Mouse (Mus musculus) embryo, embryonic 10.5 days (tissue): Measurements from ENCODE around the gene Neurod2.
A peak's percentile ranks its signal among the peaks of the same experiment; 100 is the strongest.

ENCODE experiments used
- DNase-seq: peaks from one replicate; pipeline ENCODE4 v3.0.0-alpha.2; 2015; ENCODE audit warnings: low spot score

Gene Neurod2

GRCm38 (mm10) chr11:98354445-98354844 lies 25.0 kb upstream of the Neurod2 start:
- no peak for DNase-seq

DNA sequence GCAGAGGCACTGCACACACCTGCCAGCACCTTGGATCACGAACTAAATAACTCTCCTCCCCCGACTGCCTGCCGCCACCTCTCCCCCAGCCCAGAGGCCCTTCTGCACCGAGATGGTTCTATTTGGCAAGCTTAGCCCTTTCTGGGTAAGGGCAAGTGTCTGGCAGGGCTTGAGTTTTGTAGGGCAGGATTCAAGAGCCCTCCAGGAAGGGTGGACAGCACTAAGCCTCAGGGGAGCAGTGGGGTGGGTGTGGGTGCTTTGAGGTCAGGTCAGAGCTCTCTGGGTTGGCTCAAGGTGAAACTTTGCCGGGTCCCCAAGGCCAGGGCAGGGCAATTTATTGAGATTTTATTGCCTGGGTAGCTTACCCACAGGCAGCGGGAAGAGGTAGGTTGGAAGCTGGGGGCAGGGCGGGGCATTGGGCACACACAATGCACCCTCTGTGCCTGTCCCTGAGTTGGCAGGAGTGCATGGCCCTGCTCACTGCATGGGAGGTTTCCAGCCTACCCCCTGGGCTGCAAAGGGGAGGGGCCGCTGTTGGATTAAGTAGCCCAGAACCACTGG lies 24.3 kb upstream of the Neurod2 start:
- DNase-seq: no peak

DNA sequence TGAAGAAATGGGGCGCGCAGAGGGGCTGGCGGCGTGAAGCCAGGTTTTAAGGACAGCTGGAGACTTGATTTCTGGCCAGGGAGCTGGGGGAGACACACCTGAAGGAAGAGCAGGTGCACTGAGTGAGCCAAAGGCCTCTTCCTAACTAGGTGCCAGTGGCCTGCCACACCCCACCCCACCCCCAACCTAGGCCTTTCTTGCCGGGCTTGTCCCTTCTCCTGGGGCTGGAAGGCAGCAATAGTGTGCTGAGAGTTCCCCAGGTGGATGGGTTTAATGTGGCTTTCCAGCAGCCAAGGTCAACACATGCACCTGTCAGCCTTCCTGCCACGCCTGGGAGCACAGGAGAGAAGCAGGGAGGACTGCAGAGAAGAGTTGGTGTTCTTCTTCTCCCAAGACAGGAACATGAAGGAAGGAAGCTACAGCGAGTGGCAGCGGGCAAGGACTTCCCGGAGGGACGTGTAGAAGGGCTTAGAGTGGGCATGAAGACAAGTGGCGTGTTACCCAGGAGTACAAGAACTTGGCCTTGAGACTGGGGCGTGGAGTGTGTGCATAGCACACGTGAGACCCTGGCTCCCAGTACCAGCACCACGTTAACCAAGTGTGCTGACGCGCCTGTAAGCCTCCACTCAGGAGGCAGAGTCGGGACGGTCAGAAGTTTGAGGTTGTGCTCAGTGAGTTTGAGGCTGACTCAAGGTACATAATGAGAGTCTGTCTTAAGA lies 23.0 kb upstream of the Neurod2 start:
- no peak for DNase-seq

- no peak for DNase-seq
Observed at GRCm38 (mm10) chr11:98349308-98349707, 19.9 kb upstream of the Neurod2 start.

DNA sequence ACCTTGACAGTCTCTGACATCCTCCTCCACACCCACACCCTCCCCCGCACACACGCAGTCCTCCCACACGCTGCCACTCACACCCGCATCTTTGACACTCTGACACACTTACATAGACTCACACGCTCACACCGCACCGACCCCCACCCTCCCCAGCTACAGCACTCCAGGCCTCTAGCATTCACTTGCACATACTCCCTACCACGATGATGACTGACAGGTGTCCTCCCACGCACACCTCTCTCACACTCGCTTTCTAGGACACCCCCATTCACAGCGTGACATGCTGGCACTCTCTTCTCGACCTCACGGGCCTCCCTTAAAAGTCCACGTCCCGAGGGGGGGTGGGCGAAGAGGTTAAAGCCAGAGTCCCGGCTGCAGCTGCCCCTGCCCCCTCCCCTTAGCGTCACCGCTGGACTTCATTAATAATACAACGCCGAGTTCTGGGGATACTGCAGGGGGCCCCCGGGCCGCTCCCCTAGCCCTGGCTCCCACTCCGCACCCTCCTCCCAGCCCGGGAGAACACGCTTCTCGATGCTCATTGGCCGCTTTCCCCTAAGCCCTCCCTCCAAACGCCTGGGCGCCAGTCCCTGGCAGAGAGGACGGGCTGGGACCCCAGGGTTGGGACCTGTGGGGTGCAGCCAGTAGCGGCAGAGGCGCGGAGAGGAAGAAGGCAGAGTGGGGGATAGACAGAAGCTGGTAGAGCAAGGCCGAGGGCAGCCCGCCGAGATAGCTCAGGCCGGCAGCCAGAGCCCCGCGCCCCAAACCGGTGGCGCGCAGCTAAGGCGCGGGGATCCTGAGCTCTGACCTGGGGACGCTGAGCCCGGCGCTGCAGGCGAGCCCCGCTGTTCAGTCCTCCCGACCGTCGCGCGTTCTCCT lies 18.9 kb upstream of the Neurod2 start, which contains the start of gene Ppp1r1b:
TSS of gene Ppp1r1b (plus strand) at position 322 of the 879 bp plus-strand sequence.
- no peak for DNase-seq

DNA sequence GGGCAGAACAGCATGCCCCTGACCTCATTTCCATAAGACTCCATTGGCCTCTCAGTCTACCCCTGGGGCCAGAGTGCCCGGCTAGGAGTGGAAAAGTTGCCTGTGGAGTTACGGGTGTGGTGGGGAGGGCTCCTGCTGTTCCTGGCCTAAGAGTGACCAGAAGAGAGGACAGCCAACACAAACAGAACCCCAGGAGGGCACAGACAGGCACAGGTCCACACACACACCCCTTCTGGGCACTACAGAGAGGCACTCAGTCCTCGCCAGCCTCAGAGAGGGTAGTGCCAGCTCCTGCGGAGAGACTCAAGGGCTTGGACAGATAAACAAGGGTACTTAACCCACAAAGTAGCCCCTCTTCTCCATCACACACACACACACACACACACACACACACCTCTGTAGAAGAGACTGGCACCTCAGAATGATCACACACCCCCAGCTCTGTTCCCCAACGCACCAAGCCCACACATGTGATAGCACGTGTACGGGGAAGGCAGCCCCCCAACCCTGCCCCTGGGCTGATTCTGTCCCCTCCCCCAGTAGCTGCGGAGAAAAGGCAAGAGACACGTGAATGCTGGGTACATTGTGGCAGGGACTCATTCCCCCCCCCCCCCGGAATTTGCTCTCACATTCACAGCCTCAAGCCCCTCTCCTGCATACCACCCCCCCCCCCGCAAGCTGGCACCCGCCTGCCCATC lies 18.1 kb upstream of the Neurod2 start:
- DNase-seq: no peak

DNA sequence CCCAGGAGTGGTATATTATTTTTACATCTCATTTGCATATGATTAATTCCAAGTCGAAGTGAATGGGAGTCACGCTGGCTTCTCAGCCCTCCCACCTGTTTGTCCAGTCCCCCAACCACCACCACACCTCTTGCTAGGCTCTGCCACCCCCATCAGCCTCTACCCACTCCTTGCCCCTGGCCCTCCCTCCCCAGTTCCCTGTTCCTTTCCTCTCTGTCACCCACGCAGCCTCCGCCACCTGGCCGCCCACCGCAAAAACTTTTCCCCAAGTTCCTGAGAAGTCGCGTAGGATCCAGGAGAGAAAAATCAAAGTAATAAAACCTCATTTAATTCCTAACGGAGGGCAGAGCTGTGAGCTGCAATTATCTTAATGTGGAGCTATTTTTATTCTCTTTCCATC lies 16.7 kb upstream of the Neurod2 start:
- no peak for DNase-seq

DNA sequence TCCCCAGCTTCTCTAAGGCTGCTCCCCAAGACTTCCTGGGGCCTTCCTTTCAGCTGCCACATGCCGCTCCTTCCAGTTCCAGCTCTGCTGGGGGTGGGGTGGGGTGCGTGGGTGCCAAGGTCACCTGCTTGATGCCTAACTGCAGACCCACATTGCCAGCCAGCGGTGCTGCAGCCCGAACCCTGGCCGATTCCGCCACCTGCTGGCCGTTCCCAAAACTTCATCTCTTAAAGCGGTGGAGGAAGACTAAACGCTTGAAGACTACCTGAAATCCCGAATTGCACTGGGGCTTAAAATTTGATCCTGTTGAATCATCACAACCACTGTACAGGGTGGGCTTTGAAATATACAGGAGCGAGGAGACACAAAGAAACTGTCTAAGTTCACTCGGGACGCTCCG lies 15.8 kb upstream of the Neurod2 start:
- DNase-seq: peak; percentile 85

DNA sequence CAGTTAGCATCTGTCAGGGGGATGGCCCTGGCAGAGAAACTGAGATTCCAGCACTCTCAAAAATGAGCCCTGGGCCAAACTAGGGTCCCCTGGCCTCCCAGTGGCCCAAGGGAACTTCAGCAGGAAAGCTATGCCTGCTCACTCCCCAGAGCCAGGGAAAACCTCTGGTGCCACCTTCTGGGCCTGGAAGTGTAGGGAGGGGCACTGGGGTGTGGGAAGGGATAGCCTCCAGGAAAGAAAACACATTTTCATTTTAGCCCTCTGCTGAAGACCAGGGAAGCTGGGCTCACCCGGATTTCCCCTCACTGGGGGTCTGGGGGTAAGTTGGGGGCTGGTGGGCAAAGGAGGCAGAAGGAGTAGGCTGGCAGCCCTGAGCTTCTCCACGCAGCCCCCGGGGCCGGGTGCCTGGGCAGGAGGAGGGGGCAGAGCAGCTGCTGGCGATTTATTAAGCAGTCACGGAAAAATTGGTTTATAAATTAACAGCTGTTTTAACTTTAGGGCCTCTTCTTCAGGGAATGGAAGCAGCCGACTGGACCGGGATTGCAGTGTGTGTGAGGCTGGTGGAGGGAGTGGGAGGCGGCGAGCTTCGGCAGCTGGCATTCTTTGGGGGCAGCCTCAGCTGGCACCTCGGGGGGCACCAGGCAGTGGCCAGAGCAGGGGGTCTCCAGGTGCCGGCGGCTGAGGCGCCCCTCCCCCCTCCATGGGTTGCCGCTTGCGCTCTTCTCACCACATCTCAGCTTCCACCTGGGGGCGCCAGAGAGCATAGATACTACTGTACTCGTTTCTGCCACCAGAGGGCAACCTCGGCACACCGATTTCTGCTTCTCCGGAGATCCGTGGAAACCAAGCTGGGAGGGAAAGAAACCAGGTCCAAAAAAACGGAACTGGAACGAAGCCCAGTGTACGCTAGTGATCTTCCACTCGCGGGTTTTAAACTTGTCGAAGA lies 12.8 kb upstream of the Neurod2 start:
- DNase-seq: peak; percentile 96

DNA sequence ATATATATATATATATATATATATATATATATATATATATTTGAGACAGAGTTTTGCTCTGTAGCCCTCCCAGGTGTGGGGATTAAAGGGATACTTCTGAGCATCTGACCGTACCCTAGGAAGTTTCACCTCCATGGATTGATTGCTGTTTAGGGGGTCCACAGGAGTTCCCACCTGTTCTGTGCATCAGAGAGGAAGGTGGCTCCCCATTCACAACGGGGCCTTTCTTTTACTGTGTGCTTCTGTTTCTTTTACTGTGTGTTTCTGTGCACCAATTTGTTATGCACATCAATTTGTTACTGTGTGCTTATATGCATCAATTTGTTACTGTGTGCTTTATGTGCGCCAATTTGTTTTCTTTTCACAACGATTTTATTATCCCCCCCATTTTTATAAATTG lies 11.7 kb upstream of the Neurod2 start:
- DNase-seq: no peak

- no peak for DNase-seq
Observed at GRCm38 (mm10) chr11:98340597-98340996, 11.1 kb upstream of the Neurod2 start.

GRCm38 (mm10) chr11:98339679-98340287 lies 10.3 kb upstream of the Neurod2 start:
- DNase-seq: no peak

- no peak for DNase-seq
Observed at GRCm38 (mm10) chr11:98339071-98339501, 9.6 kb upstream of the Neurod2 start.

DNA sequence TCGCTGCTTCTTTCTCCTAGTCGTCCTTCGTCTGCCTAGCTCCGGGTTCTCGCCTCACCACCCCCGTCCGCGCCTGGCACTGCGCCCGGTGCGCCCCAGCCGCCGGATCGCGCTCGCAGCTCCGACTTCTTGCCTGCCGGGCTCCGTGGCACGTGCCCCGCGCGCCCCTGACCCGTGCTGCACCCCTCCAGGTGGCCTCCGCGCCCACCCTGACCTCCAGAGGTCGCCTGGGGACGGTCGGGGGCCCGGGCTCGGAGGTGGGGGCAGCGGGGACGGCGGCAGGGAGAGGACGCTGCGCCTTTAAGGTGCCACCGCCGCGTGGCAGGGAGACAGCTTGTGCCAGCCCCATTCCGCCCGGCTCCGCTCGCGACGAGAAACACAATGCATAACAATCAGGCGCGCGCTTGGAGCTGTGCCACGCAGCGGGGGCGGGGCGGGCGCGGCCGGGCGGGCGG lies 9.1 kb upstream of the Neurod2 start:
- no peak for DNase-seq

- no peak for DNase-seq
Observed at GRCm38 (mm10) chr11:98336245-98337107, 7.0 kb upstream of the Neurod2 start.

DNA sequence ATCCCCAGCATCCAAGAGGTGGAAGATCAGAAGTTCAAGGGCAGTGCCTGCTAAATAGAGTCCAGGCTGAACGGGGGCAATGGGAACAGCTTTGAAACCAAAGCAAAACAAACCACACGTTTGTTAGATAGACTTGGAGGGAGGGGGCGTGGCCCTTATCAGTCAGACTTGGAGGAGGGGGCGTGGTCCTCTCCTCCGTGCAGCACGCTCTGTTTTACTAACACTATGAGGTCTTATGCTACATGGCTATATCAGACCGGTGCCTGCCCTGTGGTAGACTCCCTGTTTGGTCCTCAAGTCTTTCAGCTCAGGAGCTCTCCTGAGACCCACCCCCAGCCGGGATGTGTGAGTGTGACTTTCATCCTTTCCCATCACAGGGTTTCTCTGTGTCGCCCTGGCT lies 5.8 kb upstream of the Neurod2 start:
- no peak for DNase-seq

DNA sequence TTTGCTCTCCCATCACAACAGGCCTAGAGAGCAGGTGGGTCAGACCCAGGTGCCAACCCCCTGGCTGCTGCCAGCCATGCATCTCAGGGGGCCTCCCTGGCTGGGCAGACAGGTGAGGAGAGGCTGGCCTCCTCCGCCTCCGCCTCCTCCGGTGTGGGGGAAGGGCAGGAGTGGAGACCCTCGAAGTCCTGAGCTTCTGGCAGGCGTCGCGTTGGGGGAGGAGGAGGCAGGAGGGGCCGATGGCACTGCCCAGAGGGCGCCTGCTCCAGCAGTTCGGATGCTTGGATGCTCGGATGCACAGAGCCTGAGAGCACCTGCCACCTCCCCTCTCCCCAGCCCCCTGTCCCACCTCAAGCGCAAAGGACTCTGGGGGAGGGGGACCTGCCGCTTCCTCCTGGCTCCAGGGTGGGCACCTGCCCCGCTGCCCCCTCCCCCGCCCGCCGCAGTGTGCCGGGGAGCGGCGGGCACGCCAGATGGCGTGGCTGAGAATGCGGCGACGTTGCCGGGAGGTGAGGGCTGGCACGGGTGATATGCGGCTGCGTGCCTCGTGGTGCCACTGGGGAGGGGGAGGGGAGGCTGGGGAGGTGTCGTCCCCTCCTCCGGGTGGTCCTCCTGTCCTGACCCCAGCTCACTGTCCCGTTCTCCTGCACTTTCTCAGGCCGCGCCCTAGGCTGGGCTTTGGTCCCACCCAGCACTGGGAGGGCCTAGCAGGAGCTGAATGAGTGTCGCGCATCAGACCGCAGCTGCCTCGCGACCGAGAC lies 4.7 kb upstream of the Neurod2 start:
- DNase-seq: no peak

DNA sequence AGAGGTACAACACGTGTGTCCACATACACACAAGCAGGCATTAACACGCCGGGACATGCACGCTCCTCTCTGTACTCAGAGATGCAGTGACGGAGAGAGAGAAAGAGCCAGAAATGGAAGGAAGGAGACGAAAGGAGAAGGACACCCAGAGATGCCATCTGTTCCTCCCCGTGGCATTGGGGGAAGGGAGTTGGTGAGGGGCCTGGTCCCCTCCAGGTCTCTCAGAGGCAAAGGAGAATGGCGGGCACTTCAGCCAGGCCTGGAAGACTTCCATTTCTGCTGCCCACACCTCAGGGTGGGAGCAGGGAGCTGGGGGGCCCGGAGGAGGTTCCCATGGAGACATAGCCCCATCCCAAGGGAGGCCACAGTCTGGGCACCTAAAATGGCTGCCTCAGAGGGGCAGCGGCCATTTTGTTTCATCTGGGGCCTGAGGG lies 3.8 kb upstream of the Neurod2 start:
- no peak for DNase-seq

- DNase-seq: no peak
Observed at GRCm38 (mm10) chr11:98332841-98333240, 3.4 kb upstream of the Neurod2 start.
